Mouse (Mus musculus) hindbrain, postnatal 0 days (tissue): Measurements from ENCODE around the gene Frmd6. TPM values are rescaled to one million over a fixed set of nuclear protein-coding genes. Genes with fewer than 3 reads are reported as not detected.

Experiments
- ATAC-seq: fragments of 200-750 bp; cut with Nextera tagmentation; 2 replicates; pipeline ENCODE4 v1.8.0; 2017; ENCODE audit warnings: mild to moderate bottlenecking, moderate TSS enrichment, moderate library complexity
- DNase-seq: peaks from one replicate; pipeline ENCODE4 v3.0.0-alpha.2; 2015; ENCODE audit warnings: low spot score
- H3K27ac ChIP-seq: fragments of 300-500 bp; sonication (generic); 2 replicates; pipeline ENCODE4 v1.5.1; 2014; ENCODE audit warnings: mild to moderate bottlenecking
- H3K27me3 ChIP-seq: fragments of 300-500 bp; sonication (generic); 2 replicates; pipeline ENCODE4 v1.6.1; 2014; ENCODE audit warnings: low read length, mixed read lengths; ENCODE audit not compliant: insufficient read depth
- H3K36me3 ChIP-seq: fragments of 300-500 bp; sonication (generic); 2 replicates; pipeline ENCODE4 v1.6.1; 2014; ENCODE audit warnings: low read length, mixed read lengths; ENCODE audit not compliant: insufficient read depth
- H3K4me1 ChIP-seq: fragments of 300-500 bp; sonication (generic); 2 replicates; pipeline ENCODE4 v1.6.1; 2014; ENCODE audit warnings: antibody characterized with exemption, low read length, mixed read lengths; ENCODE audit not compliant: insufficient read depth
- H3K4me2 ChIP-seq: fragments of 300-500 bp; sonication (generic); 2 replicates; pipeline ENCODE4 v1.6.1; 2014; ENCODE audit warnings: low read depth, mild to moderate bottlenecking, low read length, moderate library complexity, mixed read lengths
- H3K4me3 ChIP-seq: fragments of 300-500 bp; sonication (generic); 2 replicates; pipeline ENCODE4 v1.5.1; 2014; ENCODE audit warnings: low read length
- H3K9ac ChIP-seq: fragments of 300-500 bp; sonication (generic); replicated peaks from 2 replicates; pipeline ENCODE4 v1.6.1; 2014; ENCODE audit warnings: mild to moderate bottlenecking, low read length, moderate library complexity, mixed read lengths
- H3K9me3 ChIP-seq: fragments of 300-500 bp; sonication (generic); 2 replicates; pipeline ENCODE4 v1.6.1; 2016; ENCODE audit warnings: low read length, mixed read lengths
- CTCF ChIP-seq: IDR thresholded peaks from 2 replicates; pipeline ENCODE4 v1.5.1; 2016; ENCODE audit warnings: antibody characterized with exemption, control low read depth, low read depth
- WGBS: fragments of 180-500 bp; shearing (Covaris S2); extraction: QIAGEN DNeasy Blood & Tissue Kit; methylation state at CpG from one replicate; pipeline ENCODE4 v1.1.7; 2014; 5-methylcytosine and 5-hydroxymethylcytosine counted together
- polyA plus RNA-seq: library from polyadenylated mRNA; unstranded; fragments of >200 nt; fragmentation: Nextera tagmentation; extraction: Ambion mirVana; gene quantifications from 2 replicates; pipeline ENCODE4 v1.2.1, GENCODE M21; 2015
- total RNA-seq: library from RNA; depleted of rRNA; stranded (reverse); fragments of >200 nt; gene quantifications from 2 replicates; pipeline ENCODE4 v1.2.3, GENCODE M21; 2014

Gene Frmd6
- total and polyA plus RNA-seq, 2 experiments from 2014 or later = 6.5 to 7.9 TPM

DNA sequence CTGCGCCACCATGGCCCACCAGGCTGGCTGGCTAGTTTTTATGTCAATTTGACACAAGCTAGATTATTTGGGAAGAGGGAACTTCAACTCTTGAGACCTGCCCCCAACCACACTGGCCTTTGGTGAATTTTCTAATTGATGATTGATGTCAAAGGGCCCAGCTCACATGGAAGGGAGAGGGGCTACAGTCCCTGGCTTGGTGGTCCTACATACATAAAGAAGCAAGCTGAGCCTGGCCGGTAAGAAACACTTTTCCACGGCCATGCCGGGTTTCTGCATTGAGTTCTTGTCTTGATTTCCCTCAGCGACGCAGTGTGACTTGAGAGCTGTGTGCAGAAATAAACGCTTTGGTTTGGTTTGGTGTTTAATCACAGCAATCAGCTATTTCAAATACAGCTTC, 1.3 kb upstream of the Frmd6 start:
- H3K27me3 ChIP-seq = no peaks in the 10 kb centered on the region
- H3K9me3 ChIP-seq = no peaks in the 10 kb centered on the region
- H3K36me3 ChIP-seq = no peaks in the 10 kb centered on the region
- WGBS = 51% methylated on average over 7 of the region's 7 CpGs
- no peak for DNase-seq
- no peak for ATAC-seq
- TF ChIP-seq CTCF = no peak
- H3K4me2 ChIP-seq = peak overlapping the region; percentile 61
- H3K4me3 ChIP-seq = no peak overlapping the region
- H3K4me1 ChIP-seq = peaks cover 10% of the 10 kb centered on the region; the same call in 1 of the 2 replicates
- peak overlapping the region; percentile 8; the same call in 1 of the 2 replicates for H3K27ac ChIP-seq
- no peak overlapping the region for H3K9ac ChIP-seq

GRCm38 (mm10) chr12:70825651-70826317, 470 bp downstream of the Frmd6 start:
- TF ChIP-seq CTCF = no peak
- 1% methylated on average over 37 of the region's 55 CpGs for WGBS
- Histone ChIP-seq H3K36me3 (no peaks in the 10 kb centered on the region), H3K4me2 (peak overlapping the region; percentile 61), H3K27me3 (no peaks in the 10 kb centered on the region), H3K9ac (peak overlapping the region; percentile 70), H3K9me3 (no peaks in the 10 kb centered on the region), H3K4me3 (peak overlapping the region; percentile 62), H3K4me1 (peaks cover 10% of the 10 kb centered on the region; the same call in 1 of the 2 replicates), H3K27ac (peak overlapping the region; percentile 93)
- peak; percentile 60; the same call in 1 of the 2 replicates for ATAC-seq
- DNase-seq = peak; percentile 46

DNA sequence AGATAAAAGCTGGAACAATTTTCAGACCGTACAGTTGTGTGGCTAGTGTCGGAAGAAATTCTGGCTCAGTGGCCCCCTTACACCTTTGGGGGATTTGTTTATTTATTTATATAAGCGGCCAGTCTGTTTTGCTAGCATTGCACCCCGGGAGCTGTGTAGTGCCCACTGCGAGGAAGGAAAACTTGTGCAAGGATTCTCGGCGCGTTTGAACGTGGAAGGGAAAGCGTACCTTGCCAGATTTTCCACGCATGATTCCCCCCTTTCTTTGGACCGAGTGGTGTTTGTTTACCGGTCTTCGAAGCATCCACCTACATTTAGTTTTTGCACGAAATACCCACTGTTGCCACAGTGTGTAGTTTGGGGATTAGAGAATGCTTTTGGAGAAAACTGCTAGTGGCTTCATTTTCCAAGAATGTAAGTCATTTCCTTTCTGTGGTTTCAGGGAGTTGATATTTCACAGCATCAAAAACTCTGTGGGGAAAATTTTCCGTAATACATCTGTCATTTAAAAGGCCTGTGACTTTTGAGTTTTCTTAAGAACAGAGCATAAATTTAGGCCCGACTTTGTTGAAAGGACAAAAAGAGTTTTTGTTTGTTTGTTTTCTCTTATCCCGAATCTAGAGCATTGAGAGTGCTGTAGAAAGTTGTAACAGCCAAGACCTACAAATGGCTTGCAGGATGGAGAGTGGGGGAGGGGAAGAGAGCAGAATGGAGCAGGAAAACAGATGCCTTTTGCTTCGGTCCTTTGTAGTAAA, 1.2 kb downstream of the Frmd6 start:
- no peaks in the 10 kb centered on the region for H3K36me3 ChIP-seq
- H3K27me3 ChIP-seq = no peaks in the 10 kb centered on the region
- peak overlapping the region; percentile 61 for H3K4me2 ChIP-seq
- 3% methylated on average over 19 of the region's 19 CpGs for WGBS
- ATAC-seq (no peak), DNase-seq (no peak)
- TF ChIP-seq CTCF = no peak
- H3K9me3 ChIP-seq = no peaks in the 10 kb centered on the region
- H3K4me1 ChIP-seq = peaks cover 10% of the 10 kb centered on the region; the same call in 1 of the 2 replicates
- peak overlapping the region; percentile 93 for H3K27ac ChIP-seq
- peak overlapping the region; percentile 62 for H3K4me3 ChIP-seq
- H3K9ac ChIP-seq = peak overlapping the region; percentile 70

DNA sequence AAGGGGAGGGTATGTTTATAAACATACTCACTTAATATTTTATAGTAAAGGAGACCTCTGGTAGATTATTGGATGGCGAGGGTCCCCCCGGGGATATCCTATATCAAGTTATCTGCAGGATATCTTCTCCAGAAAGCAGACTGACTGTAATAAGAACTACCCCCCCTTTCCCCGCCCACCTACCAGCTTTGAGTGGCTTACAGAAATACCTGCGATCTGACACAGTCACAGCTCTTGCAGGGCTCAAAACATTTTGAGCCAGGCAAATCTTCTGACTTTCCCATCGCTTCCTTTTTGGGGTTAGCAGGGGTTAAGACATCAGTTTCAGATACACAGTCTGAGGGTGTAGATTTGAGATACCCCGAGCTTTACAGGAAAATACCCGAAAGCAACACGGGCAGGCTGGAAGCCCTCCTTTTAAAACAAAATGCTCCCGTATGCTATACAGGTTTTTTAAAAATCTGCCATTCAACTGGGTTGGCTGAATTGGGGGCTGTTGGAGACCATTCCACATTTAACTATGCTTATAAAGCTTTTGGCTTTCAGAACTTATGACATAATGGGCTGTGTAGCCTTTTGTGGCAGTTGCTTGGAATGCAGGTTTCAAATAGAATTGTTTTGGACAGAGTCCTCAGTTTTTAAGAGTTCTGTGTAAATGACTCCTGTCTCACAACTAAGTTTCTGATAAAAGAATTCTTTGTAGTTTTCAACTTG, 2.0 kb downstream of the Frmd6 start:
- Histone ChIP-seq H3K9ac (no peak overlapping the region; the same call in 1 of the 2 replicates), H3K9me3 (no peaks in the 10 kb centered on the region), H3K4me1 (peaks cover 10% of the 10 kb centered on the region; the same call in 1 of the 2 replicates), H3K27me3 (no peaks in the 10 kb centered on the region), H3K4me2 (peak overlapping the region; percentile 61), H3K36me3 (no peaks in the 10 kb centered on the region), H3K4me3 (peak overlapping the region; percentile 62), H3K27ac (no peak overlapping the region)
- ATAC-seq (no peak), DNase-seq (no peak)
- 36% methylated on average over 9 of the region's 9 CpGs for WGBS
- TF ChIP-seq CTCF = no peak

- Histone ChIP-seq H3K4me3 (no peak overlapping the region; the same call in 1 of the 2 replicates), H3K9me3 (no peaks in the 10 kb centered on the region), H3K36me3 (no peaks in the 10 kb centered on the region), H3K9ac (no peak overlapping the region), H3K4me1 (peaks cover 10% of the 10 kb centered on the region; the same call in 1 of the 2 replicates), H3K4me2 (peak overlapping the region; percentile 61), H3K27ac (no peak overlapping the region), H3K27me3 (no peaks in the 10 kb centered on the region)
- 80% methylated on average over 4 of the region's 4 CpGs for WGBS
- no peak for ATAC-seq
- TF ChIP-seq CTCF = no peak
- no peak for DNase-seq
These were observed 2.6 kb downstream of the Frmd6 start for GRCm38 (mm10) chr12:70827901-70828271.

DNA sequence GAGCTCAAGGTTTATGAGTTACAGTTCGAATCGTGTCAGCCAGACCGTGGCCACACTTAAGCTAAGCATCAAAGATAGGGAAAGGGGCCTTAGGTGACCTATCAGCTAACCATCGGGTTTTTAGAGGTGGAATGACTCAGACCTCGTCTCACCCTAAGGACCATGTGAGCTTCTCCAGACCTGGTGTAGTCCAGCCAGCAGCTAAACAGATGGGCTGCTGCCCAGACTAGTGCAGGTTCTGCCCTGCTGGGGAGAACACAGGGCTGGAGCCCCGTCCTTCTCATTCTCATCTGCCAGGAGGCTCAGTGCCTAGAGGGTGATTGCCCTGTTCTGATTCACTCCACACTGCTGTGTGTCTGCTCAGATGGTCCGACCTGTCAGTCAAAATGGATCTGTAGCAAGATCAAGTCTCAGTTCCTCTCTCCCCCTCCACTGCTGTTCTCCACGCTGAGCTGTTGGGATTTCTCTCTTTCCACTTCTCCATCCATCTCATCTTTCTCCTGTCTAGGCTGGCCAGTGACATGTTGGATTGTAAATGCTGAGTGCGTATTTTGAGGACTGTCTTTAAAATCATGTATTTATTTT, 5.8 kb downstream of the Frmd6 start:
- no peak overlapping the region for H3K4me2 ChIP-seq

More for the DNA sequence above, 5.8 kb downstream of the Frmd6 start:
- Histone ChIP-seq H3K9me3 (no peaks in the 10 kb centered on the region), H3K27ac (no peak overlapping the region), H3K27me3 (no peaks in the 10 kb centered on the region), H3K9ac (no peak overlapping the region), H3K4me3 (no peak overlapping the region), H3K4me1 (peaks cover 10% of the 10 kb centered on the region; the same call in 1 of the 2 replicates), H3K36me3 (no peaks in the 10 kb centered on the region)
- no peak for DNase-seq
- no peak for ATAC-seq
- no peak for TF ChIP-seq CTCF
- 77% methylated on average over 9 of the region's 9 CpGs for WGBS
